Mouse (Mus musculus): Measurements from ENCODE around the gene Zranb2. TPM values are rescaled to one million over a fixed set of nuclear protein-coding genes. Genes with fewer than 3 reads are reported as not detected.

Gene Zranb2
- polyA plus RNA-seq, 1 experiment from 2014 or later, result 97.8 TPM

DNA sequence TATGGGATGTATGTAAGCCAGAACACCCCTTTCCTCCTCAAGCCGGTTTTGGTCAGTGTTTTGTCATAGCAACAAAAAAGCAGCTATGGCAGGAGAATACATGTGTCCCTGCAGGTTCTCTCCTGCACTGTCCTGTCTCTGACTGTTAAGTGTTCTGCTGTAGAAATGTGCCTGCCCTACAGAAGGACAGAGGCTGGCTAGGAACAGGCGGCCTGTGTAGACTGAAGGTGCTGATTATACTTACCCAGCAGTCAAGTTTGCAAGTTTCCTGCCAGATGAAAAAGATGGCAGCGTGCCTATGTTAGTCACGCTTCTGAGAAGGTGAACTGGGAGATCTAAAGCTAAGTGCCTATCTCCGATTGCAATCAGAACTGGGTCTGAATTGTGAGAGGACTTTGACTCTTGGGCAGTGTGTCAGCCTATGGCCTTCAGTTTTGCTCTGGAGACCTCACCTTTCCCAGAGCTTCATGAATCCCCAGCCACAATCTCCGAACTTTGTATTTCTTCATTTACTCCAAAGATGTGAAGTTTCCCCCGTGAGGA lies 63.9 kb downstream of the Zranb2 start:
- Histone ChIP-seq H3K4me1 (replicated peaks; ENCODE audit: control insufficient read depth, insufficient read depth, low read length) (no peaks in the 10 kb centered on the region), H3K4me2 (ENCODE audit: low read length) (no peak overlapping the region), H3K27me3 (replicated peaks; ENCODE audit: control insufficient read depth, insufficient read depth, low read length) (no peaks in the 10 kb centered on the region), H3K4me3 (ENCODE audit: low read depth, low read length) (no peak overlapping the region), H3K9me3 (ENCODE audit: control insufficient read depth, low read length) (no peaks in the 10 kb centered on the region), H3K36me3 (ENCODE audit: control insufficient read depth, insufficient read depth, low read length) (no peaks in the 10 kb centered on the region), H3K27ac (ENCODE audit: low read depth) (no peak overlapping the region), H3K9ac (ENCODE audit: low read length) (no peak overlapping the region)
- DNase-seq (ENCODE audit: low spot score), result no peak
- 83% methylated on average over 7 of the region's 7 CpGs for WGBS
- no peak for ATAC-seq (replicated peaks; ENCODE audit: low FRiP score, low TSS enrichment, low read depth)

MicroRNAs within 50 kb of the gene (microRNA counts, 519-probe panel; counts per million panel counts)
- microRNA mmu-miR-186, result 2,015 counts per million, percentile 15 among the panel's probes with 10 or more counts

Small RNA genes within 50 kb of the gene (microRNA-seq; reads per million reads assigned to microRNA genes)
- gene Mir186, result 549 reads per million, percentile 73 among the genes with 10 or more reads in this experiment

Other genes starting within 250 kb of the Zranb2 start
- gene Ptger3, start 32.7 kb downstream of the Zranb2 start, polyA plus RNA-seq (2014; fragmentation: Nextera tagmentation; extraction: Ambion mirVana), result 11.7 and 12.7 TPM in 2 replicates